Mouse (Mus musculus): ENCODE data around the gene Ints14. TPM values are rescaled to one million over a fixed set of nuclear protein-coding genes. Genes with fewer than 3 reads are reported as not detected.

Gene Ints14
- total and polyA plus RNA-seq, 3 experiments: 30.1 to 58.2 (median 52.9) TPM

- H3K4me3 ChIP-seq (replicated peaks in 1 of 3; ENCODE audit: low read depth in 2 of 3, low read length in 2 of 3, poor library complexity in 1 of 3): no peak overlapping the region
- no peak overlapping the region for H3K27ac ChIP-seq (ENCODE audit: insufficient read depth, low read depth)
- DNase-seq (ENCODE audit: extremely low read depth): no peak
- H3K9ac ChIP-seq (ENCODE audit: insufficient read depth, low read depth): no peak overlapping the region
- dilution Hi-C loops (cut with MboI; ENCODE audit: extremely low pct_ligation_motif_present, extremely low pct_unique_long_range_greater_than_20kb, low sequenced_read_pairs) (no loop called here), in situ Hi-C loops (cut with MboI; ENCODE audit: low pct_ligation_motif_present, low pct_unique_long_range_greater_than_20kb, low sequenced_read_pairs) (no loop called here)
- H3K9me3 ChIP-seq (replicated peaks; ENCODE audit: low read length): no peaks in the 10 kb centered on the region
- TF ChIP-seq PAX5 (IDR thresholded peaks at IDR 0.05; ENCODE audit: low read length) (no peak), USF2 (conservative IDR thresholded peaks at IDR 0.05; ENCODE audit: low read depth, low read length) (no peak), SIN3A (IDR thresholded peaks at IDR 0.05; ENCODE audit: low read length) (no peak), IRF4 (IDR thresholded peaks at IDR 0.05; ENCODE audit: low read depth, low read length) (no peak), E2F4 (IDR thresholded peaks at IDR 0.05; ENCODE audit: insufficient replicate concordance, low read depth, low read length) (no peak), ZC3H11A (IDR thresholded peaks at IDR 0.05; ENCODE audit: low read depth, low read length) (no peak), MAX (IDR thresholded peaks at IDR 0.05; ENCODE audit: low read length) (no peak), EP300 (IDR thresholded peaks at IDR 0.05; ENCODE audit: low read length) (no peak), MXI1 (IDR thresholded peaks at IDR 0.05; ENCODE audit: low read depth, low read length) (no peak), BHLHE40 (IDR thresholded peaks at IDR 0.05; ENCODE audit: low read depth, low read length) (no peak), RCOR1 (conservative IDR thresholded peaks at IDR 0.05; ENCODE audit: low read depth, low read length) (no peak), ZMIZ1 (IDR thresholded peaks at IDR 0.05; ENCODE audit: low read depth, low read length) (no peak), MYC (IDR thresholded peaks at IDR 0.05; ENCODE audit: low read depth, low read length) (no peak), GABPA (IDR thresholded peaks at IDR 0.05; ENCODE audit: insufficient replicate concordance, low read depth, low read length) (no peak), MEF2A (IDR thresholded peaks at IDR 0.05; ENCODE audit: borderline replicate concordance, low read depth, low read length) (no peak), JUND (conservative IDR thresholded peaks at IDR 0.05; ENCODE audit: low read depth, low read length) (no peak), ZKSCAN1 (IDR thresholded peaks at IDR 0.05; ENCODE audit: borderline replicate concordance, low read depth, low read length) (no peak), RAD21 (IDR thresholded peaks at IDR 0.05; ENCODE audit: low read depth, low read length) (no peak), CTCF (conservative IDR thresholded peaks at IDR 0.05 in 1 of 2, IDR thresholded peaks at IDR 0.05 in 1 of 2; ENCODE audit: low read depth in 2 of 2, low read length in 2 of 2) (no peak)
- H3K4me2 ChIP-seq (ENCODE audit: insufficient read depth, low read depth, poor library complexity, severe bottlenecking): no peak overlapping the region
- no peaks in the 10 kb centered on the region for H3K79me2 ChIP-seq (replicated peaks; ENCODE audit: control insufficient read depth, extremely low read depth, insufficient read depth, poor library complexity, severe bottlenecking)
- H3K4me1 ChIP-seq (ENCODE audit: control insufficient read depth in 1 of 2, insufficient read depth in 2 of 2): peaks cover 0 to 14% of the 10 kb centered on the region in 2 experiments; a peak in 2 of 4 replicates
- H3K36me3 ChIP-seq (replicated peaks in 1 of 2; ENCODE audit: control insufficient read depth in 1 of 2, insufficient read depth in 1 of 2, low read length in 1 of 2): peaks cover 73 to 99% of the 10 kb centered on the region in 2 experiments
- H3K27me3 ChIP-seq (replicated peaks): no peaks in the 10 kb centered on the region
Measured at GRCm38 (mm10) chr9:64980548-64980947, 19.8 kb downstream of the Ints14 start.

GRCm38 (mm10) chr9:64981904-64982303, 21.2 kb downstream of the Ints14 start:
- Histone ChIP-seq H3K4me1 (ENCODE audit: control insufficient read depth in 1 of 2, insufficient read depth in 2 of 2) (peaks cover 0 to 14% of the 10 kb centered on the region in 2 experiments; a peak in 2 of 4 replicates), H3K36me3 (replicated peaks in 1 of 2; ENCODE audit: control insufficient read depth in 1 of 2, insufficient read depth in 1 of 2, low read length in 1 of 2) (peaks cover 74 to 99% of the 10 kb centered on the region in 2 experiments), H3K79me2 (replicated peaks; ENCODE audit: control insufficient read depth, extremely low read depth, insufficient read depth, poor library complexity, severe bottlenecking) (no peaks in the 10 kb centered on the region), H3K27ac (ENCODE audit: insufficient read depth, low read depth) (no peak overlapping the region), H3K9me3 (replicated peaks; ENCODE audit: low read length) (no peaks in the 10 kb centered on the region), H3K27me3 (replicated peaks) (no peaks in the 10 kb centered on the region), H3K4me2 (ENCODE audit: insufficient read depth, low read depth, poor library complexity, severe bottlenecking) (no peak overlapping the region), H3K9ac (ENCODE audit: insufficient read depth, low read depth) (no peak overlapping the region), H3K4me3 (replicated peaks in 1 of 3; ENCODE audit: low read depth in 2 of 3, low read length in 2 of 3, poor library complexity in 1 of 3) (no peak overlapping the region)
- in situ Hi-C loops (cut with MboI; ENCODE audit: low pct_ligation_motif_present, low pct_unique_long_range_greater_than_20kb, low sequenced_read_pairs): no loop called here
- DNase-seq (ENCODE audit: extremely low read depth): no peak
- TF ChIP-seq TCF12 (IDR thresholded peaks at IDR 0.05; ENCODE audit: low read depth, low read length) (no peak), CHD1 (IDR thresholded peaks at IDR 0.05; ENCODE audit: low read depth, low read length) (no peak), EP300 (IDR thresholded peaks at IDR 0.05; ENCODE audit: low read length) (no peak), KAT2A (IDR thresholded peaks at IDR 0.05; ENCODE audit: insufficient replicate concordance, low read length) (no peak), POLR2A (IDR thresholded peaks at IDR 0.05; ENCODE audit: low read depth, low read length) (no peak), UBTF (IDR thresholded peaks at IDR 0.05; ENCODE audit: low read depth, low read length) (no peak), SMC3 (IDR thresholded peaks at IDR 0.05; ENCODE audit: low read depth, low read length) (no peak)
- dilution Hi-C loops (cut with MboI; ENCODE audit: extremely low pct_ligation_motif_present, extremely low pct_unique_long_range_greater_than_20kb, low sequenced_read_pairs): no loop called here

All from CH12.LX (cell line).